Mouse (Mus musculus): ENCODE measurements at regions not wholly inside any gene's neighbourhood (a gene's known extent, or its start where the extent isn't known, plus 50 kb on each side); places are given as distances from the start of the nearest gene placed in this dataset.
"Not testable (repeated sequence)": the region's sequence is repeated elsewhere in the genome, so short reads cannot be mapped to it uniquely, and the experiment has no call there.

DNA sequence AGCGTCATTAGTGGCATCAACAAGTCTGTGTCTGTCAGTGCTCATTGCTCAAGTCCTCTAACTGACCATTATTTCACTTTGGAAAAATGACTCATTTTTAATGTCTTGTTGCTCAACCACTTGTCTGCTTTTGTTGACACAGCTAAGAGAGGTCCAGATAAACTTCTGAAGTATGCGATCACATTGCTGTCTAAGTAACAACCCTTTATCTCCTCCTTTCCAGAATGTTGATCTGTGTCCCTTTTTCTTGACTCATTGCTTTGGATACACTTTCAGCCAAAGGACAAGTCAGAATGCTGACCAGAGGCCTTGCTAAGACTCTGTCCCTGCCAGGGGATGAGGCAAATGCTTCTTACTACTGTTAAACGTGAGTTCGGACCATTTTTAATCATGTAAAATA, 407.2 kb upstream of the Zfp507 start:
- DNase-seq, result no peak

DNA sequence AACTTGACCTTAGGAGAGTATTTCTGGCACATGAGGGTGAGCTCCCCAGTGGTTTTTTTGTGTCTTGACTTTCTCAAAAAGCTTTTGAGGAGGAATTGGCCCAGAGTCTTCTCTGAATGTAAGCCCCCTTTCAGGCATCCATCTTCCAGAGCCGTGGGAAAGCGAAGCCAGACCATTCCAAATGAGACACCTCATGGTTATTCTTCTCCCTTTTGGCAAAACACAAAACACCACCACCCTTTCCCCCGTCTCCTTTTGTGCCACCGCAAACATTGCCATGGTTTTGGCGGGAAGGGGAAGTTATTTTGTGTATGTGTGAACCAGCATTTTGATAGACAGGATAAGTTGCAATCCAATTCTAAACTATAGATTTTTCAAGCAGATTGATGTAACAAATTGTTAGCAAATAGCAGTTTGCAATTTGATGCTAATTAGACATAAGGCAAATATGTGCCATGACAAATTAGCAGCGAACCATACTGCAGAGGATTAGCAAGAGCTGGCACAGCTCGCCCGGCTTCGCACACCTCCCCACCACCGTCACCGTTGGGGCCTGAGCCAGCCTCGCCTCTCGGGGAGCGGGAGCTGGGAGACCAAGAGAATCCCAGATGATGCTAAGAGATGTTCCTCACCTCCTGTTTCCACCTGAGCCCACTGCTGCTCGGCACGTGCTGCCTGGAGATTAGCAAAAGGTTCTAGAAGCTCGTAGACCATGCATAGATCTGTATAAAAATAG, 404.9 kb upstream of the Zfp507 start:
- DNase-seq, result no peak

DNA sequence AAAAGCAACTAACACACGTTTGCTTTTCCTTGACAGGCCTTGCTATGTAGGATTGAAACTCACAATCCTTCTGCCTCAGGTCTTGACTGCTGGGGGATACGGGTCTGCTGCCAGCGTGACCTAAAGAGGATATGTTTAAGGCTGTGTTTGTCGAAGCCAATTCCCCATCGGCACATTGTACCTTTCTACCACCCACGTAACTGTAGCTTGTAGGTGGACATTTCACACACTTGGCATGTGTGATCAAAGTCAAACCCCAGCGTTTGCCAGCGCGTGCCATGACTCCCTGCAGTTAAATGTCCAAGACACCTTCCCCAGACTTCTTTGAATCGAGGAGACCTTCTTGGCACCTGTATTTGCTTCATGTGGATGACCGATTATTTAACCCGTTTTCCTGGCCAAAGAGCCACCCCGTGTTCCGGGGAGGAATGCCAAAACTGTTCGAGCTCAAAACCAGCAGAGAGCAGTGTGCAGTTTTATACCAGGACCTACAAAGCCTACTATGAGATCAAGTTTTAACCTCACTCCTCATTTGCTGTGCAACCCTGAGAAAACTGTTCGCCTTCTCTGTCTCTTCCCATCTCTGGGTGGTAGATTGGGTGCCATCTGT, 395.4 kb upstream of the Zfp507 start:
- DNase-seq, result no peak

DNA sequence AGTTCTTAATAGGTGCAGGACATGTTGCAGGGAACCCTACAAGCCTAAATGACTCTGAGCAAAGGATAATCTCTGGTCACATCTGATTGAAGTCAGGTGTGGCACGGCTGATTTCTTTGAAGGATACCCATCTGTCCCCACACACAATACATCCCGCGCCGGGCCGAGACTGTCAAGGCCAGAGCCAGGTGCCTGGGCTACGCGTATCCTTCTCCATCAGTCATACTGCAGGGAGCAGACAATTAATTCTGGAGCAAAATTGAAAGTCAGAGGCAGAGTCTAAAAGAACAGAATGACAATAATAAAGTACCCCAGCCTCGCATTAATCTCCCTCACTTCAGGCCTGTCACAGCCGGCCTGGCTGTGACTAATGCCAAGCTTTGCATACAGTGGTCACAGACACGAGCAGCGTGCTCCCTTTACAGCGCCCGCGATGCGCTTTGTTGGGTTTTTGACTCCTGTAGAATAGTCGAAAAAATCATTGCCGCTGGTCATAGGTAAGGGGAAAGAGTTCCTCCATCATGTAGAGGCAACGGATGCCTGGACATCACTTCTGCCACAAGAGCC, 393.4 kb upstream of the Zfp507 start:
- DNase-seq, result no peak

DNA sequence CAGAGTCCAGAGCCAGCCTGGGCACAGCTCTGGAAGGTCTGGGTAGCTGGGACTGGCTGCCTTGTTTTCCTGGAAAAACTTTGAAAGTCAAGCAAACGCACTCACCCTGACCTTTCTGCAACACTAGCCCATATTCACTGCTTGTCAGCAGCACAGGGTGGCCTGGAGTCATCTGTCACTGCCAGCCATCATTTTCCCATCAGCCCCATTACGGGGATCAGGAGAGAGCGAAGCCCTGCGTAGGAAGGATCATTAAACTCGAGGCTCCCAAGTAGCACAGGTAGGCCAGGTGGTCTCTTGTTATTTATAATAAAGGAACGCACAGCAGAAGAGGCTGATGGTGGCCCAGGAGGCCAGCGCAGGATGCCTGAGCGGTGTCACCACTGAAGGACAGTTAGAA, 389.8 kb upstream of the Zfp507 start:
- no peak for DNase-seq

DNA sequence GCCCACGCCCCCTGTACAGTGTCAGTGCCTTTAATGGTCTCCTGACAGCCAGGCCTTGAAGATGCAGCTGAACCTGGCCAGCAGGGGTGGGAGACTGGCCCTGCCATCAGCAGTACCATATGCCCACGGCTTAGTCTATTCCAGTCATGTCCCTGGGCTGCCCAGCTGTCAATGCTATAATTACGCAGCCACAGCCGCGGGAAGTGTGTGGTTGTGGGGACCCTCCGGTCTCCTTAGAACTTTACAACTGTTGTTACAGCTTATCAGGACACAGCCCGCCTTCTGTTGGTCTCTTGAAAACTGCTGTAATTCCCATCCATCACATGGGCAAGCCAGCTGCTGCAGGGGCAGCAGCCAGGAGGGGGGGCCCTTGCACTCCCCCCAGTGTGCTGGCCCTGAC, 375.1 kb upstream of the Zfp507 start:
- DNase-seq, result no peak

DNA sequence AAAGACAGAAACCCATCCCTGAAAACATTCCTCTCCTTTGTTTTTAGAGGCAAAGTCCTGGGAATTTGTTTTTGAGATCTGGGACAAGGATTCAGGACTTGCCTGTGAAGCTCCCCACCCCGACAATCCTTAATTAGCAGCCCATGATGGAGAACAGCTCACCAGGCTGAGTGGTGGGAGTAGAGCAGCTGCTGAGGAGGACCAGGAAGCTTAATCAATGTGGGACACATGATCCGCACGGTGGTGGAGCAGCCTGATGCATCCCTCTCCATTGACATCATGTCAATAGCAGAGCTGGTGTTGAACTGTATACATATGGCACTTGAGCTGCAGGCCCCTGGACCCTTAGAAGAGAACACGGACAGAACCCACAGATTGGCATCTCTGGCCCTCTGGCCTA, 372.5 kb upstream of the Zfp507 start:
- no peak for DNase-seq

DNA sequence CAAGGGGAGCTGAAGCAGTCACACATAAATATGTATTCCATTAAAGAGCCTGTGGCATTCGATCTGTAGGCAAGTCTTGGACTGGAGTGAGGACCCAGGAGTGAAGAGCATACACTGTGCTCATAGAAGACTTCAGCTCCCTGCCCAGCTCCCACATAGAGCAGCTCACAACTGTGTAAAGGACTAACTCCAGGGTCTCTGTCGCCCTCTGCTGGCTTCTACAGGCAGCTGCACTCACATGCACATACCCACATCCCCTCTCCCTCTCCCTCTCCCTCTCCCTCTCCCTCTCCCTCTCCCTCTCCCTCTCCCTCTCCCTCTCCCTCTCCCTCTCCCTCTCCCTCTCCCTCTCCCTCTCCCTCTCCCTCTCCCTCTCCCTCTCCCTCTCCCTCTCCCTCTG, 369.7 kb upstream of the Zfp507 start:
- DNase-seq, result not testable (repeated sequence)

DNA sequence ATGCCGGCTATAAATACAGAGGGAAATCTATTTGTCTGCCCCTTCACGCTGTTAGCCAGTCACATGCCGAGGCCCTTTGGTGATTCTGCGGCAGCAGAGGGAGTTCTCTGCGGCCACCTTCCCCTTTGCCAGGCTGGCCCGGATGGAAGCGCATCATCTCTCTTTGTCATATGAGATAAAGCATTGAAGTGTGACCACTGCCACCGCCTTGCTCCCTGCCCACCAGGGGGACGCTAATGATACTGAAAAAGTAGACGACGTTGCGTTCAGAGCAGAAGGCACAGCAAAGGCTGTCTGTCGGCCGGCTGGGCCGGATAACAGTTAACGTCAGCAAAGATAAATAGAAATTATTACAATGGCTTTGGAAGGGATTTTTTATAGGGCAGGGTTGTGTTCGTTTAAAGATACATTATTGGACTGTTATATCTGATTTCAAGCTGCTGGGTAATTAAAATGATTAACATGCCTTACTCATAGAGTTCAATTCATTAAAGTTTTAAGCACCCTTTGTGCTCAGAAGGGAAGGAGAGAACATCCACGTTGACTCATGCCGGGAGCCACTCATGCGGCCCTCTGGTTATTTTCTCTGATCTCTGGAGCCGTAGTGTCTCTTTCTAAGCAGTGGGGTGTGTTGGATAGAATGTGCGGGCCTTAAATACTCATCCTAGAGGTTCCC, 354.6 kb upstream of the Zfp507 start:
- no peak for DNase-seq

DNA sequence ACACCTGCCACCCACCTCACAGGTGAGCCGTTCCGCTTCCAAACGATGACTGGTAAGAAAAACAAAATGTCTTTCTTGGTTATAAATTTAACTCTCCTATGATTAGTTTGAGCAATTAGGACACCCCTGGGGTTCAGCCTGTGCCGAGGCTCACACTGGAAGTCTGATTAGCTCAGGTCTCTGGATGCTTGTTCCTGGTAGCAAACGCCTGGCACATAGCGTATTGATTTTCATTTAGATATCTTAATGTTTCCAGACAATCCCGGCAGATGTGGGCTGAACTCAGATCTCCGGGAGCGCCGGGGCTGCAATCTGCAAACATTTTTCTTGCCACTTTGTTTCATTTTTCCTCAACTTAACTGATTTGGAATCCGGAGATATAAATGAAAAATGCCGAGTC, 353.8 kb upstream of the Zfp507 start:
- no peak for DNase-seq

DNA sequence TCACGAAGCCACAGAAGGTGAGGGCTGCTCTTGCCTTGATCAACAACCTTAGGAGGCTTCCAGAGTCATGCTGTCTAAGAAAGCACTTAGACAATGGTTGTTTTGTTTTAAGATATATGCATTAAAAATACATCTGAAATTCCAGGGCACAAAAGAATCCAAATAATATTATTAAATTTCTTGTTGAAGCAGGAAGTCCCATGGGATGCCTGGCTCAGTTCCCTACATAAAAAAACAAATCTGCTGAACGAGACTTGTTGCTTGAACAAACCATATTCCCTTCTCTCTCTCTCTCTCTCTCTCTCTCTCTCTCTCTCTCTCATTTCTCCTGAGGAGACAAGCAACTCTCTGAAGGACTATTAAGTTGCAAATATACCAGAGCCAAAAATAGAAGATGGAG, 352.8 kb upstream of the Zfp507 start:
- DNase-seq, result no peak

DNA sequence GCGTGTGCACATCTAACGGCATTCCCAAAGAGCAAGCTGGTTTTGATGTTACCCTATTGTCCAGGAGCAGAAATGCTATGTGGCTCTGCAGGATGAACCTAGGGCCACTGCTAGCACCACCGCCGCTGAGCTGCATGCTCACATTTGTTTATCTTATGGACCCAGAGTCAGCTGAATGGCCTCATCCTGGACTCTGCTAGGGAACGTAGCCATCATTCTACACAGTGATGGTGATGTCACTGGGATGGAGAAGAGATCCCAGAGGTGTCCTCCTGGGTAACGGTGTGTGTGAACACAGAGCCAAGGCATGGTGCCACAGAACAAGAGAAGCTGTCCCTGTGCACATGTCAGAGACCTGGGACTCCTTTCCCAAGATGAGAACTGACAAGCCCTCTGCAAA, 352.4 kb upstream of the Zfp507 start:
- DNase-seq, result no peak

DNA sequence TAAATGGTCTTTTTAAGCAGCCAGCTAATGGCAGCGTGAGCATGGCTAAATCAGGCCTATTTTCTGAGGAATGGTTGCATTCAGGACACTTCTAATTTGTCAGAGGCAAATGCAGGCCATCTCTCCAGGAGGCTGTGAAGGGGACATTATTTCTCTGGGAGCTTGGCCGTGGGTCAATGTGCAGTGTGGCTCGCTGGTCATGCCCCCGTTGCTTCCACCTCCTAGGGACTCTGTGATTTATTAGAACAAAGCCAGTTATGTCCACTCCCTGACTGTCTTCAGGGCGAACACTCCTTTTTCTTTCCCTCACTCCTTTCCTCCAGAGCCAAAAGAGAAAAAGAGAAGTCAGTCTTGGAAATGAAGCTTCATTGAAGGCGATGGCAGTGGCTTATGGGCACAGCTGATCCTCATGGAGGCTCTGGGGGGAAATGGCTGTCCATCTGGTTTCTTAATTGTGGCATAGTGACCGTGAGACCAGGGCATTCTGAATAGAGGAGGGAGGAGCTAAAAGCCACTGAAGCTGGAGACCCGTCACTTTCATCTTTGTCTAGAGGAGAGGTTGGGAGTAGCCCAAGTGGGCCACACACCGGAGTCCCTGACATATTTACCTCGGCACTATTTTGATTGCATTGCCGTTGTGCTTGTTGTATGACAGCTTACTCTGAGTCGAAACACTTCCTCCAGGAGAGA, 348.2 kb upstream of the Zfp507 start:
- DNase-seq, result no peak

DNA sequence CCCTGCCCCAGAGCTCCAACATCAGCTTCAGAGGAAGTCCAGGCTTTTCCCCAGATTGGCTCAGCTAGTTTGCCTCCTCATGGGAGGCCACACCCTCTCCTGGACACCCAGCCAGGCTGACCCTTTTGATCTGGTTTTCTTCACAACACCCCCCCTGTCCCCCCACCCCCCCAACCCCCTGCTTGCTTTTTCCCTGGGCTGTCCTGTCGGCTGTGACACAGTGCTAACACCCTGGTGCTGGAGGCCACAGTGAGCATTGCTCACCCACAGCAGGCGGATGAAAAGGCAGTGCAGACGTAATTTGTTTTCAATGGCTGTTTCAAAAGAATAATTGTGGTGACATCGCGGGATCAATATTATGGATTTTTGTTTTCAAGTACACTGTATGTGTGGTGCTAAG, 333.8 kb upstream of the Zfp507 start:
- DNase-seq, result no peak

DNA sequence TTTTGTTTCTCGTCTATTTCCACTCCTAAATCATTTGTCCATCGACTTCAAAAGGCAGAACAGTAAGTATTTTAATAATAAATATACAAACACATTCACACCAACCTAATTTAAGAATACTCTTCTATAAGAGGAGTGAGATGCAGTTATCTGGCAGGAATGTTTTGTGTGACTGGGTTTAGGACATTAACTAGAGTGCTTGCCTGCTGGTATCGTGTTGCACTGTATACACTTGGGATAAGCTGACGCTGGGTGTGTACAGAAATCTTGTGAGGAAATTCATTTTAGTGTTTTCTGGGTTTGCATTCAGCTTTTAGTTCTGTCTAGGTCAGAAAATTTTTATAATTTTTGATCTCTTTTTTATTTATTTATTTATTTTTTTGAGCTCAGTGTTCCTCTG, 331.8 kb upstream of the Zfp507 start:
- DNase-seq, result no peak

DNA sequence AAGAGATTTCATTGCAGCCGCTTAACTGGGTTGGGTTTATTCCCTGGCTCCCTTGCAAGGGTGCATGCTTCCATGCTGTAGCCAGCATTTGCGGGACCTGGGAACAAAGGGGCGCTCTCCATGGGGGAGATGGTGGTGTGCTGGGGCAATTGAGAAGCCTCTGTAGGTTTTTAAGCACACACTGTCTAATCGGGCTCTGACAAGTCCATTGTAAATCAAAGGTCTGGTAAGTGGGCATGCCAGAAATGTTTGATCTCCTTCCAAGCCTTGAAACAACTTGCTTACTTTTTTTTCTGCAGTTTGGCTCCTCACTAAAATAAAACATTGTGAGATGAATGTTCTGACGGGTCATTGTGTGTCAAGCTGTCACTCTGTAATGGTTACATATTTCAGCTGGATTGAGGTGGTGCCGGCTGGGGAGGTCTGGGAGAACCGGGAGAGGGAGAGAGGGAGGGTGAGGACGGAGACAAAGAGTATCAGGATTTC, 330.9 kb upstream of the Zfp507 start:
- DNase-seq, result peak; percentile 15

DNA sequence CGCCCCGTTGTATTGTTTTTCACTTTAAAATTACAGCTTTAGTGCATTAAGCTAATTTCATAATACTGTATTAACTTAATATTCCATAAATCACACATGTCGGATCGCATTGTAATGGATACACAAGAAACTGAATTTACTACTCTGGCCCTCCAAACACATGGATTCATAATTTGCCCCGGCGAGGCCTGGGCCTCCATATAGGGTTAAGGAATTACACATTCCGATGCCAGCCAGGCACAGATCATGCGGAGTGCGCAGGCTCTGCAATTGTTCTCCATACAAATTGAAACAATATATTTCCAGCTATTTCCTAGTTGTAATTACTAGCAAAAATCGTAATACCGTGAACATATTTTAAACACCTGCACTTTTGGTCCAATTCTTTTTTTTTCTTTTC, 330.2 kb upstream of the Zfp507 start:
- DNase-seq, result no peak

DNA sequence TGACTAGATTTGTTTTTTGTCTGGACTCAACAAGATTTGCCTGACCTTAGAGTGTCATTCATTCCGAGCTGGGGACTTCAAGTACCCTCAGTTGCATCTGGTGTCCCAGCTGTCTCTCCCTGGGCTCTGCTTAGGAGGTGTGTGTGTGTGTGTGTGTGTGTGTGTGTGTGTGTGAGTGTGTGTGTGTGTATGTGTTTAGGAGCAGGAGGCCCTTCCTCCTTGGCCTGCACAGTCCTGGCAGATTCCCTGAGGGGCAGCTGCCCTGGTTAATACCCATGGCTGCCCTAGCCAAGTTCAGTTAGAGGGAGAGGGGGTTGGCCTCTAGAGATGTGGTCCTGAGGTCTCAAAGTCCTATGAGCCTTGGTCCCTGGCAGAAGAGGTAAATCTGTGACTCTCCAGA, 329.8 kb upstream of the Zfp507 start:
- DNase-seq, result no peak

DNA sequence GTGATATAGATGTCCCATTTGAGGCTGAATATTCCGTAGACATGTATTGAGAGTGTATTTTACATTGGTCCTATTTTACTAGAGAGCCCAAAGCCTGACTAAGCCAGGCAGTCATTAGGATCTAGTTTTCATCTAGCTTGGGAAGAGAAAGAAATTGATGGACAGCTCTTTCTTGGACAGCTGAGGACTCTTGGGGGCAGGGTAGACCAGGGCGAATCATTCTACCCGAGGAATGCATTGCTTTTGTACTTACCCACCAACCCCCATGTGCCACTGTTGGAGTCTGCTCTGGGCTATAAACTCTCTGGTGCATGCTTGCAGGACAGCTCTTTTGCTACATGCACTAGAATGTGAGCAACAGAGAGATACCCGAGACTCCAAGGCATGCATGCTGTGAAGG, 294.3 kb upstream of the Zfp507 start:
- no peak for DNase-seq

DNA sequence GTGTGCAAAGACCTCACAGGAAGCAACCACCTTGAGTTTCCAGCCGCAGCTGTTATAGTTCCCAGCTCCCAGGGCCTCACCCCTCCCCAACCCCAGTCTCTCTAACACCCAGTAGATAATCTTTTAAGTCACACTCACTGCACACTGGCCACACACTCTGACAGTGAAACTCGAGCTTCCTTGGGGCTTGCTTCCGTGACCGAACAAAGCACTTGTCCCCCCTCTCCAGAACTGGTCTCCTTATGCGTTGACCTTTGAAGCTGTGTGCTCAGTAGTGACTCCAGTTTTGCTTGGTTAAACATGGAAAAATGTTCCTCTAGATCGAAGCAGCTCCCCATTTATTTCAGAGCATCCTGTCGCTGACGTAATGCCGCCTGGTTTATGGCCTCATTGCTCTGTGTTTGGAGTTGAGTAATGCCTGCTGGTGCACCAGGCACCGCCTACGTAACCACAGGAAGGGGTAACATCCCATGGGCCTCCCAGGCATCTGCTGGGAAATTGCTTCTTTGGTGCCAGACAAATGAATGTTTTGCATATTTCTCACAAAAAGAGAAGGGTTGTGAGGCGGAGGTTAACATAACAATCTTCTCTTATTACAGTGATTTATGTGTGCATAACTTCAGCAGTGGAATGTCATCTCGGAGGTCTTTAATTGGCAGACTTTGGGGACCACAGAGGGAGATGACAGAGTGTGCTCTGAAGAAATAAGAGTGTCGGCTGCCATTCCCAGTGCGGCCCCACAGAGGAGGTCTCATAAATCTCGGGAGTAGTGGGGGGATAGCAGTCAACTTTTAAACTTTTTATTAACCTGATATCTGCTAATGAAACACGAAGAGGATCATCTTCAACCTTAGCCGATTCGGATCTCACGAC, 292.7 kb upstream of the Zfp507 start:
- DNase-seq, result peak; percentile 19

DNA sequence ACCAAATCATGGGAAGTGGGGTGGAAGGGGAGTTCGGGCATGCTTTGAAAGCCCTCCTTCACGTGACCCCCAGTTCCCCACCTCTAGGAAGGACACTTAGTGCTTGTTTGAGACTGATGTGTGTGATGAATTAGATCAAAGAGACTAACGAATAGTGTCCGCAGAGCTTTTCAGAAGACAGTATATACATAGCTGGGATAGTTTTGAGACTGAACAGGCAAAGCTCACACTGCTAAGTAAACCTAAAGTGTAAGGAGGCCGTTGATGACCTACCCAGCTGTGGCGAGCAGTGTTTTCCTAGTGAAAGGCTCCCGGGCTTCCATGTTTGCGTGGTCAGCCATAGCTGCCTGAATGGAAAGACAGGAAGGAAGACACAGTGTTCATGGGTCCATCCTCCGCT, 288.3 kb upstream of the Zfp507 start:
- no peak for DNase-seq

All from liver (tissue).